Mouse (Mus musculus): ENCODE data around the gene Lrp2.
A peak's percentile ranks its signal among the peaks of the same experiment; 100 is the strongest.

DNA sequence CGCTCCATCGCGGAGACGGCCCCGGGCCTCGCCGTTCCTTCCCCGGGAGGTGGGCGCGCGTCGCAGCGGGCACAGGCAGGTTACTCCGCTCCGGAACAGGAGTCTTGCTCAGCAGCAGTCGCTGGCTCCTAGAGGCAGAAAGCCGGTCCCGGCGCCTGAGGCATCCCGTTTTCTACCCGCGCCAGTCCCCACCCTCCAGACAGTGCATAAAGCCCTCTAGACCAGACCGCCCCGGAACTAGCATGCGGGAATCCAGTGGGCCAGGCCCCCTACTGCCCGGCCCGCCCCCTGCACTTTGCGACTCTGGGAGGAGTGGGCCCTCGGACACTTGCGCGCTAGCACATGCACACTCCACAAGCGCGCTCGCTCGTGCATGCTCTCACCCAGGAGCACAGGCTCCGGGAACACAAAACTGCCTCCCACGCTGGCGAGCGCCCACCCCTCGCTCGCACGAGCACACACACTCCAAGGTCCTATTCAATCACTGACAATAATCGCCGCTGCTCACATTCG, at the start of gene Lrp2:
- TF ChIP-seq CTCF (IDR thresholded peaks at IDR 0.05; ENCODE audit: low read depth), result peak; percentile 27
- no peak for TF ChIP-seq EP300 (optimal IDR thresholded peaks at IDR 0.05)

All from stomach, postnatal 0 days (tissue).